Mouse (Mus musculus): Measurements from ENCODE around the gene Myo1h. TPM values are rescaled to one million over a fixed set of nuclear protein-coding genes. Genes with fewer than 3 reads are reported as not detected.

Gene Myo1h
- polyA plus RNA-seq, 1 experiment from 2014 or later: 0.64 TPM

- H3K27me3 ChIP-seq (replicated peaks): no peaks in the 10 kb centered on the region
- 90% methylated on average over 10 of the region's 10 CpGs for WGBS
- H3K36me3 ChIP-seq: peaks cover 100% of the 10 kb centered on the region
- no peak overlapping the region for H3K4me2 ChIP-seq
- peaks cover 1% of the 10 kb centered on the region for H3K4me1 ChIP-seq (replicated peaks)
- no peak for ATAC-seq (ENCODE audit: insufficient number of reproducible peaks, low FRiP score)
- H3K27ac ChIP-seq (ENCODE audit: poor library complexity, severe bottlenecking): no peak overlapping the region
- H3K4me3 ChIP-seq: no peak overlapping the region
- no peak overlapping the region for H3K9ac ChIP-seq
- no peaks in the 10 kb centered on the region for H3K9me3 ChIP-seq (replicated peaks)
These were observed 118.3 kb downstream of the Myo1h start for GRCm38 (mm10) chr5:114407269-114407668.

- peaks cover 100% of the 10 kb centered on the region for H3K36me3 ChIP-seq
- 85% methylated on average over 9 of the region's 9 CpGs for WGBS
- no peak overlapping the region for H3K4me3 ChIP-seq
These were observed 118.8 kb downstream of the Myo1h start for GRCm38 (mm10) chr5:114407810-114408209.

GRCm38 (mm10) chr5:114408846-114409245, 119.9 kb downstream of the Myo1h start:
- H3K9ac ChIP-seq: no peak overlapping the region
- no peak overlapping the region for H3K27ac ChIP-seq (ENCODE audit: poor library complexity, severe bottlenecking)
- H3K4me3 ChIP-seq: no peak overlapping the region
- peaks cover 93% of the 10 kb centered on the region for H3K36me3 ChIP-seq
- no peak for ATAC-seq (ENCODE audit: insufficient number of reproducible peaks, low FRiP score)
- peaks cover 17% of the 10 kb centered on the region for H3K4me1 ChIP-seq (replicated peaks)
- H3K27me3 ChIP-seq (replicated peaks): no peaks in the 10 kb centered on the region
- no peak overlapping the region for H3K4me2 ChIP-seq
- H3K9me3 ChIP-seq (replicated peaks): no peaks in the 10 kb centered on the region
- WGBS: 90% methylated on average over 11 of the region's 11 CpGs

More at GRCm38 (mm10) chr5:114407810-114408209, 118.8 kb downstream of the Myo1h start:
- Histone ChIP-seq H3K9me3 (replicated peaks) (no peaks in the 10 kb centered on the region), H3K9ac (no peak overlapping the region), H3K27ac (ENCODE audit: poor library complexity, severe bottlenecking) (no peak overlapping the region), H3K4me2 (no peak overlapping the region), H3K4me1 (replicated peaks) (peaks cover 7% of the 10 kb centered on the region), H3K27me3 (replicated peaks) (no peaks in the 10 kb centered on the region)
- ATAC-seq (ENCODE audit: insufficient number of reproducible peaks, low FRiP score): no peak

GRCm38 (mm10) chr5:114410429-114410828, 121.5 kb downstream of the Myo1h start:
- Histone ChIP-seq H3K4me3 (no peak overlapping the region), H3K9ac (no peak overlapping the region), H3K4me1 (replicated peaks) (peaks cover 19% of the 10 kb centered on the region), H3K36me3 (peaks cover 90% of the 10 kb centered on the region), H3K27me3 (replicated peaks) (no peaks in the 10 kb centered on the region), H3K4me2 (no peak overlapping the region), H3K27ac (ENCODE audit: poor library complexity, severe bottlenecking) (no peak overlapping the region), H3K9me3 (replicated peaks) (no peaks in the 10 kb centered on the region)
- 89% methylated on average over 13 of the region's 13 CpGs for WGBS
- ATAC-seq (ENCODE audit: insufficient number of reproducible peaks, low FRiP score): no peak

- peaks cover 22% of the 10 kb centered on the region for H3K4me1 ChIP-seq (replicated peaks)
- no peak for ATAC-seq (ENCODE audit: insufficient number of reproducible peaks, low FRiP score)
- no peak overlapping the region for H3K9ac ChIP-seq
- 0 out of 2 replicates have a peak overlapping the region, but pooled peaks have one; percentile 37 for H3K27ac ChIP-seq (ENCODE audit: poor library complexity, severe bottlenecking)
- WGBS: 74% methylated on average over 23 of the region's 23 CpGs
- H3K4me3 ChIP-seq: no peak overlapping the region
- no peaks in the 10 kb centered on the region for H3K9me3 ChIP-seq (replicated peaks)
- H3K27me3 ChIP-seq (replicated peaks): no peaks in the 10 kb centered on the region
- no peak overlapping the region for H3K4me2 ChIP-seq
- peaks cover 90% of the 10 kb centered on the region for H3K36me3 ChIP-seq
These were observed 123.5 kb downstream of the Myo1h start for GRCm38 (mm10) chr5:114412361-114412998.

- 39% methylated on average over 16 of the region's 16 CpGs for WGBS
- H3K36me3 ChIP-seq: peaks cover 90% of the 10 kb centered on the region
- no peaks in the 10 kb centered on the region for H3K9me3 ChIP-seq (replicated peaks)
- no peaks in the 10 kb centered on the region for H3K27me3 ChIP-seq (replicated peaks)
- peak; percentile 26; the same call in 1 of the 2 replicates for ATAC-seq (ENCODE audit: insufficient number of reproducible peaks, low FRiP score)
- 0 out of 2 replicates have a peak overlapping the region, but pooled peaks have one; percentile 28 for H3K9ac ChIP-seq
- H3K27ac ChIP-seq (ENCODE audit: poor library complexity, severe bottlenecking): 0 out of 2 replicates have a peak overlapping the region, but pooled peaks have one; percentile 37
- H3K4me1 ChIP-seq (replicated peaks): peaks cover 22% of the 10 kb centered on the region
- no peak overlapping the region for H3K4me3 ChIP-seq
- no peak overlapping the region for H3K4me2 ChIP-seq
These were observed 124.2 kb downstream of the Myo1h start for GRCm38 (mm10) chr5:114413067-114413735.

Small RNA genes lying within 50 kb of the gene (microRNA-seq; reads per million reads assigned to microRNA genes)
- gene Mir7027: not detected

Other genes with a start within 250 kb of the Myo1h start
- 9.0 and 10.5 TPM in 2 replicates for gene Usp30, start 223.7 kb upstream of the Myo1h start, polyA plus RNA-seq (2016; fragmentation: Nextera tagmentation; extraction: Ambion mirVana)
- 0.06 and 0.15 TPM in 2 replicates for gene Svop, start 197.6 kb upstream of the Myo1h start, polyA plus RNA-seq (2016; fragmentation: Nextera tagmentation; extraction: Ambion mirVana)
- gene Alkbh2, start 160.9 kb upstream of the Myo1h start, polyA plus RNA-seq (2016; fragmentation: Nextera tagmentation; extraction: Ambion mirVana): 8.7 and 11.0 TPM in 2 replicates
- gene Ung, start 158.8 kb upstream of the Myo1h start, polyA plus RNA-seq (2016; fragmentation: Nextera tagmentation; extraction: Ambion mirVana): 60.6 and 60.7 TPM in 2 replicates
- gene Acacb, start 142.6 kb upstream of the Myo1h start, polyA plus RNA-seq (2016; fragmentation: Nextera tagmentation; extraction: Ambion mirVana): 16.1 and 16.9 TPM in 2 replicates
- gene Foxn4, start 15.4 kb upstream of the Myo1h start, polyA plus RNA-seq (2016; fragmentation: Nextera tagmentation; extraction: Ambion mirVana): not detected in 2 replicates
- gene Kctd10, start 91.3 kb downstream of the Myo1h start, polyA plus RNA-seq (2016; fragmentation: Nextera tagmentation; extraction: Ambion mirVana): 108 and 111 TPM in 2 replicates
- 57.0 and 63.3 TPM in 2 replicates for gene Ube3b, start 91.4 kb downstream of the Myo1h start, polyA plus RNA-seq (2016; fragmentation: Nextera tagmentation; extraction: Ambion mirVana)
- gene Mmab, start 154.9 kb downstream of the Myo1h start, polyA plus RNA-seq (2016; fragmentation: Nextera tagmentation; extraction: Ambion mirVana): 27.8 and 29.2 TPM in 2 replicates
- 23.3 and 24.3 TPM in 2 replicates for gene Mvk, start 155.1 kb downstream of the Myo1h start, polyA plus RNA-seq (2016; fragmentation: Nextera tagmentation; extraction: Ambion mirVana)